Mouse (Mus musculus) heart, embryonic 11.5 days (tissue): Measurements from ENCODE around the gene Col16a1. TPM values are rescaled to one million over a fixed set of nuclear protein-coding genes. Genes with fewer than 3 reads are reported as not detected.
A peak's percentile ranks its signal among the peaks of the same experiment; 100 is the strongest.

Experiments
- ATAC-seq: fragments of 200-750 bp; cut with Nextera tagmentation; replicated peaks from 2 replicates; pipeline ENCODE4 v1.8.0; 2017; ENCODE audit warnings: moderate library complexity; ENCODE audit not compliant: insufficient number of reproducible peaks, low FRiP score, low TSS enrichment
- H3K27ac ChIP-seq: fragments of 300-500 bp; sonication (generic); 2 replicates; pipeline ENCODE4 v1.5.1; 2014; ENCODE audit warnings: mild to moderate bottlenecking, low read depth, low read length
- H3K27me3 ChIP-seq: fragments of 300-500 bp; sonication (generic); 2 replicates; pipeline ENCODE4 v1.6.1; 2014; ENCODE audit warnings: mild to moderate bottlenecking, low read length, mixed read lengths; ENCODE audit not compliant: control insufficient read depth, insufficient read depth
- H3K36me3 ChIP-seq: fragments of 300-500 bp; sonication (generic); 2 replicates; pipeline ENCODE4 v1.6.1; 2014; ENCODE audit warnings: mild to moderate bottlenecking, low read length, moderate library complexity, mixed read lengths; ENCODE audit not compliant: control insufficient read depth, insufficient read depth
- H3K4me1 ChIP-seq: fragments of 300-500 bp; sonication (generic); 2 replicates; pipeline ENCODE4 v1.6.1; 2014; ENCODE audit warnings: low read length; ENCODE audit not compliant: control insufficient read depth, insufficient read depth
- H3K4me2 ChIP-seq: fragments of 300-500 bp; sonication (generic); 2 replicates; pipeline ENCODE4 v1.6.1; 2014; ENCODE audit warnings: mild to moderate bottlenecking, moderate library complexity
- H3K4me3 ChIP-seq: fragments of 300-500 bp; sonication (generic); 2 replicates; pipeline ENCODE4 v1.5.1; 2014; ENCODE audit warnings: low read depth, low read length
- H3K9ac ChIP-seq: fragments of 300-500 bp; sonication (generic); 2 replicates; pipeline ENCODE4 v1.6.1; 2014; ENCODE audit warnings: mild to moderate bottlenecking, low read depth, low read length, moderate library complexity
- H3K9me3 ChIP-seq: fragments of 300-500 bp; sonication (generic); replicated peaks from 2 replicates; pipeline ENCODE4 v1.6.1; 2016; ENCODE audit warnings: low read length; ENCODE audit not compliant: control insufficient read depth
- whole genome bisulfite sequencing: fragments of 180-500 bp; shearing (Covaris S2); extraction: QIAGEN DNeasy Blood & Tissue Kit; methylation state at CpG from one replicate; pipeline ENCODE4 v1.1.7; 2014; ENCODE audit not compliant: insufficient replicate concordance; 5-methylcytosine and 5-hydroxymethylcytosine counted together
- polyA plus RNA-seq: library from polyadenylated mRNA; unstranded; fragments of >200 nt; fragmentation: Nextera tagmentation; extraction: Ambion mirVana; gene quantifications from 2 replicates; pipeline ENCODE4 v1.2.1, GENCODE M21; 2014

Col16a1 gene
- polyA plus RNA-seq, 1 experiment from 2014 or later = 15.4 TPM

DNA sequence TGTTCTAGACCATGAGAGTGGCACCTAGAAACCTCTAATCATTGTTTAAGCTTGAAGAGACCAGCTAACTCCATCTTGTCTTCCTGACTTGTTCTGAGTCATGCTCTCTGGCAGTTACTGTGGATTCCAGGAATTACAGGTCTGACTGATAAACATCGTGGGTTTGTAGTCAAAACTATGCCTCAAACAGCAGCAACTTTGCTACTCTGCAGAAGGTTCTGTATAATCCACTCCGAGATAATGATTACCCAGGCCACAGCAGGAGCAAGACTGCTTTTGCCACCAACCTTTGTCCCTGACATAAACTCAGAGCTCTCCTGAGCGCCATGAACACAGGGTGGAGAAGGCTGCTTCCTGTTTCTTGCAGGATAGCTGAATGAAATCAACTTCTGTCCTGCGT lies 56.9 kb downstream of the Col16a1 start:
- H3K9ac ChIP-seq = no peak overlapping the region
- no peak overlapping the region for H3K27ac ChIP-seq
- H3K4me3 ChIP-seq = no peak overlapping the region
- H3K36me3 ChIP-seq = no peaks in the 10 kb centered on the region
- H3K27me3 ChIP-seq = peaks cover 9% of the 10 kb centered on the region; the same call in 1 of the 2 replicates
- 0 out of 2 replicates have a peak, but pooled peaks cover 3% of the 10 kb centered on the region for H3K9me3 ChIP-seq
- 63% methylated on average over 4 of the region's 4 CpGs for WGBS
- H3K4me2 ChIP-seq = no peak overlapping the region
- ATAC-seq = no peak
- peaks cover 12% of the 10 kb centered on the region; the same call in 1 of the 2 replicates for H3K4me1 ChIP-seq

DNA sequence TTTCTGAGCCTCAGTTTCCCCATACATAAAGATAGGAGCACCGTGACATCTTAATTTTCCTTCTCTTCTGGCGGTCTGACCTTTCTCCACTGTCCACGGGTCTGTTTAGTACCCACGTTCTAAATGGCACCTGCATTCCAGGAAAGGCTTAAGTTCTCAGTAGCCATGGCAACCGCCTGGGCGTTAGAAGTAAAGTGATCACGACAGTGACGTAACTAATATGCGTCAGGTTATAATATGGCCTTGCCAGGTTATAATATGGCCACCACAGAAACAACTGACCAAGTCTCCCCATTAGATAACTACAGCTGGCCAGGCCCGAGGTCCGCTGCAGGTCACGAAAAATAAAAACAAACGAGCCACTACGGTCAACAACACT lies 59.4 kb downstream of the Col16a1 start:
- ATAC-seq = no peak
- 0 out of 2 replicates have a peak, but pooled peaks cover 3% of the 10 kb centered on the region for H3K9me3 ChIP-seq
- H3K4me1 ChIP-seq = peaks cover 11% of the 10 kb centered on the region; the same call in 1 of the 2 replicates
- H3K36me3 ChIP-seq = no peaks in the 10 kb centered on the region
- H3K4me3 ChIP-seq = peak overlapping the region; percentile 68
- 12% methylated on average over 14 of the region's 14 CpGs for WGBS
- H3K4me2 ChIP-seq = peak overlapping the region; percentile 86
- peak overlapping the region; percentile 83 for H3K9ac ChIP-seq
- H3K27ac ChIP-seq = no peak overlapping the region
- peaks cover 4% of the 10 kb centered on the region; the same call in 1 of the 2 replicates for H3K27me3 ChIP-seq

DNA sequence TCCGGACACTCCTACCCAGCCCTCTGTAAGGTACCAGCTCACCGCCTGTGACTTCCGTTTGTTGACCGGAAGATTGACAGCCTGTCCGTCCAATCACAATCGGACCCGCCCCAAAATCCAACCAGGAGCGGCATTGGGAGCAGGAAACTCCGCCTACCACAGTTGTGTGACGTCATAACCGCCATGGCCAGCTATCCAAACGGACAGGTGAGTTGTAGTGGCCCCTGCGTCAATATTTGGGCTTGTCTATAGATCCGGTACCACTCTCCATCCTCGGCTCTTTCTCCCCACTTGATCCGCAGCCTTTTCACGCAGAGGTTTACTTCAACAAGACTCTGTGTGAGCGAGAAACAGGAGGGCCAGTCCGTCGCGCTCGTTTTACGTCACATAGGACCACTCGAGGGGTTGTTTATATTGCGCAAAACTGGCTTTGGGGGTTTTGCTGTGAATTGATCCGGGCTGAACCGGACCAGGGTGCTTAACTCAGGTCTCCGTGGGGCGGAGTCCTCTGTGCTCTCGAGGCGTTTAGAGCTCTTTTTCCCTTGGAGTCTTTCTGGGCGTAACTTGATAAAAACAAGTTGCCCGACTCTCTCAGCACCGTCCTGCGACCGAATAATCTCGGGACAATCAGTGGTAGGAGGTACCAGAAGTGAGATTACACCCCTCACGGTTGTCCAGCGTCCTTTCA lies 59.9 kb downstream of the Col16a1 start:
- peaks cover 8% of the 10 kb centered on the region; the same call in 1 of the 2 replicates for H3K4me1 ChIP-seq
- H3K9me3 ChIP-seq = 0 out of 2 replicates have a peak, but pooled peaks cover 3% of the 10 kb centered on the region
- peak overlapping the region; percentile 68 for H3K4me3 ChIP-seq
- peak overlapping the region; percentile 86 for H3K4me2 ChIP-seq
- WGBS = under 1% methylated on average over 39 of the region's 39 CpGs
- peak overlapping the region; percentile 83 for H3K9ac ChIP-seq
- H3K27me3 ChIP-seq = peaks cover 4% of the 10 kb centered on the region; the same call in 1 of the 2 replicates
- no peaks in the 10 kb centered on the region for H3K36me3 ChIP-seq
- ATAC-seq = peak; percentile 90
- peak overlapping the region; percentile 64 for H3K27ac ChIP-seq

- 81% methylated on average over 3 of the region's 3 CpGs for WGBS
- no peak for ATAC-seq
- Histone ChIP-seq H3K4me1 (peaks cover 8% of the 10 kb centered on the region; the same call in 1 of the 2 replicates), H3K4me2 (peak overlapping the region; percentile 86; the same call in 1 of the 2 replicates), H3K27me3 (no peaks in the 10 kb centered on the region), H3K9ac (no peak overlapping the region), H3K27ac (no peak overlapping the region), H3K36me3 (no peaks in the 10 kb centered on the region), H3K4me3 (no peak overlapping the region), H3K9me3 (no peaks in the 10 kb centered on the region)
Measured at GRCm38 (mm10) chr4:130108929-130109328, 61.3 kb downstream of the Col16a1 start.

DNA sequence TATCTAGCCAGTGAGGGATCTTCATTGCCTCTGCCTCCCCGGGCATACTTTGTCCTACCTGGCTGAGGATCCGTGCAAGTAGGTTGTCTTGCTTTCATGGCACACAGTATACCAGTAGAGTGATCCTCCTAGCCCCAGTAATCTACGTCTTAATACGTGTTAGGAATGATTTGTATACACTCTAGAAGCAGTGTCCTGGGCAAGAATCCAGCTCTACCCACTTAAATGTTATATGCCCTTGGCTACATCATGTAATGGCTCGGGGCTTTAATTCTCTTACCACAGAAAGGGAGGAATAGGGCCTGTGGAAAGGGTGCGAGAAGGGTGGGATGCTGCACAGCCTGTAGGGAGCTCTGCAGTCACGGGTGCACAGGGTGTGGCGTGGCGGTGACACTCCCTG lies 62.0 kb downstream of the Col16a1 start:
- no peak overlapping the region for H3K4me3 ChIP-seq
- H3K9ac ChIP-seq = no peak overlapping the region
- no peak overlapping the region for H3K4me2 ChIP-seq
- H3K4me1 ChIP-seq = peaks cover 8% of the 10 kb centered on the region; the same call in 1 of the 2 replicates
- no peaks in the 10 kb centered on the region for H3K36me3 ChIP-seq
- no peak for ATAC-seq
- no peaks in the 10 kb centered on the region for H3K9me3 ChIP-seq
- 90% methylated on average over 9 of the region's 9 CpGs for WGBS
- no peaks in the 10 kb centered on the region for H3K27me3 ChIP-seq
- H3K27ac ChIP-seq = no peak overlapping the region

GRCm38 (mm10) chr4:130110091-130110490 lies 62.5 kb downstream of the Col16a1 start:
- H3K4me2 ChIP-seq = no peak overlapping the region
- no peaks in the 10 kb centered on the region for H3K36me3 ChIP-seq
- H3K9ac ChIP-seq = no peak overlapping the region
- no peaks in the 10 kb centered on the region for H3K9me3 ChIP-seq
- 86% methylated on average over 7 of the region's 7 CpGs for WGBS
- no peak for ATAC-seq
- H3K27me3 ChIP-seq = no peaks in the 10 kb centered on the region
- no peak overlapping the region for H3K27ac ChIP-seq
- H3K4me1 ChIP-seq = peaks cover 8% of the 10 kb centered on the region; the same call in 1 of the 2 replicates
- no peak overlapping the region for H3K4me3 ChIP-seq

GRCm38 (mm10) chr4:130112299-130112698 lies 64.7 kb downstream of the Col16a1 start:
- no peak overlapping the region for H3K4me3 ChIP-seq
- no peaks in the 10 kb centered on the region for H3K27me3 ChIP-seq
- no peak overlapping the region for H3K9ac ChIP-seq
- peaks cover 8% of the 10 kb centered on the region; the same call in 1 of the 2 replicates for H3K4me1 ChIP-seq
- H3K36me3 ChIP-seq = no peaks in the 10 kb centered on the region
- ATAC-seq = no peak
- H3K4me2 ChIP-seq = no peak overlapping the region
- no peaks in the 10 kb centered on the region for H3K9me3 ChIP-seq
- 78% methylated on average over 7 of the region's 7 CpGs for WGBS
- H3K27ac ChIP-seq = no peak overlapping the region

GRCm38 (mm10) chr4:130112732-130113131 lies 65.1 kb downstream of the Col16a1 start:
- no peak overlapping the region for H3K4me3 ChIP-seq
- 89% methylated on average over 1 of the region's 1 CpGs for WGBS

More at GRCm38 (mm10) chr4:130112732-130113131, 65.1 kb downstream of the Col16a1 start:
- H3K4me2 ChIP-seq = no peak overlapping the region
- no peaks in the 10 kb centered on the region for H3K27me3 ChIP-seq
- ATAC-seq = no peak
- no peak overlapping the region for H3K9ac ChIP-seq
- H3K4me1 ChIP-seq = peaks cover 8% of the 10 kb centered on the region; the same call in 1 of the 2 replicates
- no peaks in the 10 kb centered on the region for H3K36me3 ChIP-seq
- H3K9me3 ChIP-seq = no peaks in the 10 kb centered on the region
- H3K27ac ChIP-seq = no peak overlapping the region
